Mouse (Mus musculus) right cerebral cortex, postnatal 4 days (tissue): ENCODE measurements around the gene Bcor.

ENCODE experiments used
- DNase-seq: peaks from one replicate; pipeline ENCODE4 v3.0.0-alpha.2; 2022

Gene Bcor

DNA sequence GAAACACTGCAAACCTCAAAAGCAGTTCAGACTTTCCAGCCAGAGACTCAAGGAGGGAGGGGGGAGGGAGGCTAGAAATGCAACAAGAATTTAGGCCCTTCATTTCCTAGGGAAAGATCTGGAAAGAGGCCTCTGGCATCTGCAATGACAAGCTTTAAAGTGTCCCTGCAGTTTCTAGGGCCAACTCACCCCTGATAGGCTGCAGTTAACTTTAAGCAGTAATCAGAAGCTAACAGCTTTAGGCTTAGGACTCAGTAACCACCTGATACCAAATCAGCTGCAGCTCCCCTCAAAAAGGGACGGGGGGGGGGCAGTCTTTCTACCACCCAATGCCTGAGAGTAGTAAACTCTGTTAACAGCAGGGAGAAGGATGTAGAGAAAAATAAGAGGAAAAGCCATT, 156.6 kb downstream of the Bcor start:
- DNase-seq = no peak

DNA sequence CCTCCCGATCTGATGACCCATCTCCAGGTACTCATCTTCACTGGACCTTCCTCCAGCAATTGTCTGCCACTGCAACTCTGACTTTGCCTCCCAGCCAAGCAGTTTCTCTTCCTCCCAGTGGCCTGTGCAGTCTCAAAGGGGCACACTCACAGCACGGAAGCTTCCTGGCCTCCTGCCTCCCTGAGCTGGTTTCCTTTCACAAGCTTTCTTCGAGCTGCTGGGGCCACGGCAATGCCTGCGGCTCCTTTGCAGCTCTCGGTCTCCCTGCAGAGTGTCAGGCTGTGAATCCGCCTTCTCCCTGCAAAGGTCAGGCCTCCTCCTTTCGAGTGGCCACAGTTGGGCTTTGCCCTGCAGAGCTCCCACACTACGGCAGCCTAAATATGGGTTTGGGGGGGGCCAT, 157.0 kb downstream of the Bcor start:
- DNase-seq = no peak

DNA sequence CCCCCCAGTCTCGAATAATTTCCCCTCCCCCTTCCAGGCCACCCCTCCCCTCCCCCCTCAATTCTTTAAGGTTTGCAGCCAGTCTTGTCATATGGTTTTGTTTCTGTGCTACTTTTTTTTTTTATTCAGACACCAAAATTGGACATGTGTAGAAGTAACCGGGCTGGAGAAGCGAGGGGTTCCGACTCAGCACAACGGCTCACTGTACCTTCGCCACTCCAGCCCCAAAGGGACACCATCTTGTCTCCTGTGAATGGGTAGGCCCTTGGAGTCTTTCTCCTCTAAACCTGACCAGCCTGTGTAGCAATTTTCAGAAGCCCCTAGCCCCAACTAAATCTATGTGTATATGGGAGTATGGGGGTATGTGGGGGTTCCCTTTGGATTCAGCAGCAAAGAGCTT, 157.6 kb downstream of the Bcor start:
- no peak for DNase-seq

DNA sequence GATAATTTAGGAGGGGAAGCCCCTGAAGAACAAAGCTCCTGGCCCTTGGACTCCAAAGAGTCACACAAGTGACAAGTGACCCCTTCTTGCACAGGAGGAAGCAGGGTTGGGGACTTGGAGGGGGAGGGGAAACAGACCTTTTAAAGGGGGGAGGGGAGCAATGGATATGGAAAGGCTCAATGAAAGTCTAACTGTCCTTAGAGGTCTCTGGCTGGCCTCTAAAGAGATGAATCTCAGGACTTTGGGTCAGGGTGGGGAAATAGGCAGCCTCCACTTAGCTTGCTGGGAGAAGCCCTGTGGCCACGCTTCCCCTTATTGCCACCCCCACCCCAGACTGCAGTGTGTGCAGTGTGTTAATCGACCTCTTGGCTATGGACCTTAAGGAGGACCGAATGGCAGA, 158.2 kb downstream of the Bcor start:
- no peak for DNase-seq

DNA sequence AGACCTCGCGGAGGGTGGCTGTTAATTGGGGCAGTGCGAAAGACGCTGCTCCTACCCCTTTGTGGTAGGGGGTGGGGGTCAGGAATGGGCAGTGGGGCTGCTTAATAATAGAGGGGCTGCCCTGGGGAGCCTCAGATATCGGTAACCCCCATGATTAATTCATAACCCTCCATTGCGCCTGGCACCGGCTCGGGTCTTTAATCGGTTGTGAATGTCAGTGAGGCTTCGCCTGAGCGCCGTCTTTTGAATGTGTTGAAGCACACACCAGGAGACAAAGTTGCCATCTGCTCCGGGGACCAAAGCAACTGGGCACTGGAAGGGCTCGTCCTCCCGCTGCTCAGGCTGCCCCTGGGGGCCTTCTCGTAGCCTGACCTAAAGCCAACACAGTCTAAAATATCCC, 158.8 kb downstream of the Bcor start:
- DNase-seq = no peak

DNA sequence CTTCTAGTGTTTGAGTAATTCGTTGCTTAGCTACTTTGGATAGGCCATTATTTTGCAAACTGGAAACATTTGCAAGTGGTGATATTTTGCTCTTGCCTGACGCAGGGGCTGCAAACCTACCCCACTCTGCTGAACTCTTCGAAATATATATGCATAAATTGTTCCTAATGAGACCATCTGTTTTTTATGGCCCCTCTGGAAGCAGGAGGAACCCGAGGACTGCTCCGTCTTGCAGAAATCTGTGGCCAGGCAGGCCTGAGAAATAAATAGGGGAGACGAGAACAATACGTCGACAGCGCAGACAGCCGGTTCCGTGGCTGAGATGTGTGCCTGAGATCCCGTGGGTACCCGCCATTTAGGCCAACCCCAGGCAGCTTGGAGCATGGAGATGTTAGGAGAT, 159.5 kb downstream of the Bcor start:
- no peak for DNase-seq

DNA sequence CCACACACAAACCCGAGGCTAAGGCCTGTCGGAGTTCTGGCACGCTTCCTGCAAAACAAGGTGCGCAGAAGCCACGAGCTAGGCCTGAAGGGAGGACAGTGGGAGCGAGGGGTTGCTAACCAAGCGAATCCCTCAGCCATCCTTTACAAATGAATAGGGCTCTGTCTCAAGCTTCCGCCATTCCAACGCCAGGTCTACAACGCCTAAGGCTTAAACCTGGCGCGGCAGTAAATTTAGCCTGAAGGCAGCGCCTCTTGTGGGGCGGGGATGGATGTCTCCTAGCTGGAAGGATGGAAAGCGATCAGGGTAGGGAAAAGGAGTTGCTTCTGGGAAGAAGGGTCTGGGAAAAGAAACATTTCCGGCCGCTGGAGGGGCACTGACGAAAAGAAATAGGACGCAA, 160.2 kb downstream of the Bcor start:
- no peak for DNase-seq

DNA sequence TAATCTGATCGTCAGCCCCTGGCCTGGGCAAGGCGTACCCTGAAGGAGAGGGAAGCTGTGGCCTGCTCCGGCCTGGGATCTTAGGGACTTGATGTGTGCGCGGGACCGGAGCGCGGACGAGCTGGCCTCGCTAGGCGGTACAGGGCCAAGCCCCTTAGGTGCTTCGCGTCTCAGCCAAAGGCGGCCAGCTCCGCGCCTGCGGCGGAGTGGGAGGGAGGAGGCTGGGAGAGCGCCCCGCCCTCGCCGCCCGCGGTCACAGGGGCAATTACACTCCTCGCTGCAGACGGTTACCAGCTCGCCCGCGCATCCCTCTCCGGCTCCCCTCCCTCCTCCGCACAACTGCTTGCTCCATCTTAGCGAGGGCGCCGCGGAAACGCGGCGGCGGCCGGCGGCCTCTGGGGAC, 161.2 kb downstream of the Bcor start:
- peak; percentile 50 for DNase-seq

DNA sequence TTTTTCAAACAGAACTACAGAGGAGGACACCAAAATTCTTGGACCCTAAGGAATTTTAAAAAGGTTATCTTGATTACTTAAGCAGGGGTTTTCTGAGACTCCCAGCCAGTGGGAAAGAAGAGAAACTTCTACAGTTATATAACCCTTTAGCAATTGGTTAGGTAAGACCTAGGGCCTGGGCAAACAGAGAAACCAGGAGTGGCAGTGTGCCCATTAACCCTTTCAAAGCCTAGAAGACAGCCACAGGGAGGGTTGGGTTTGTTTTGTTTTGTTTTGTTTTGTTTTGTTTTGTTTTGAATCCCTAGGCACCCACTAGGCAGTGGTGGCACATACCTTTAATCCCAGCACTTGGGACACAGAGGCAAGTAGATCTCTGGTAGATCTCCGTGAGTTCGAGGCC, 163.3 kb downstream of the Bcor start:
- no peak for DNase-seq

DNA sequence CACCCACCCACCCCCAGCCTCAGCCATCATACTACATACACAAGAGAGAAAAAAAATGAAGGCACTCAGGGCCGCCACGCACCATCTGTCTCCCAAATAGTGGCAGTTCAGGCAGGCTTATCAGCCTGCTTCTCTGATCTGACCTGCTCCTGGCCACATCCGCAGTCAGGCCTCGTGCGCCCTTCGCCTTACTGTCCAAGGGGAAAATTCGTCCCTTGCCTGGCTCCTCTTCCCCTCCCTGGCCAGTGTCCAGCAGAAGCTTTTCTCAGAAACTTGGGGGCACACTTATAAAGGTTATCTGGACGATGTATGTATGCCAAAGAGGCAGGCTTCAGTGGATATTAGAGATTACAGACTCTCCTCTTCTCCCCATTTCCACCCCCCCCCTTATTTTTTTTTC, 163.7 kb downstream of the Bcor start:
- no peak for DNase-seq

DNA sequence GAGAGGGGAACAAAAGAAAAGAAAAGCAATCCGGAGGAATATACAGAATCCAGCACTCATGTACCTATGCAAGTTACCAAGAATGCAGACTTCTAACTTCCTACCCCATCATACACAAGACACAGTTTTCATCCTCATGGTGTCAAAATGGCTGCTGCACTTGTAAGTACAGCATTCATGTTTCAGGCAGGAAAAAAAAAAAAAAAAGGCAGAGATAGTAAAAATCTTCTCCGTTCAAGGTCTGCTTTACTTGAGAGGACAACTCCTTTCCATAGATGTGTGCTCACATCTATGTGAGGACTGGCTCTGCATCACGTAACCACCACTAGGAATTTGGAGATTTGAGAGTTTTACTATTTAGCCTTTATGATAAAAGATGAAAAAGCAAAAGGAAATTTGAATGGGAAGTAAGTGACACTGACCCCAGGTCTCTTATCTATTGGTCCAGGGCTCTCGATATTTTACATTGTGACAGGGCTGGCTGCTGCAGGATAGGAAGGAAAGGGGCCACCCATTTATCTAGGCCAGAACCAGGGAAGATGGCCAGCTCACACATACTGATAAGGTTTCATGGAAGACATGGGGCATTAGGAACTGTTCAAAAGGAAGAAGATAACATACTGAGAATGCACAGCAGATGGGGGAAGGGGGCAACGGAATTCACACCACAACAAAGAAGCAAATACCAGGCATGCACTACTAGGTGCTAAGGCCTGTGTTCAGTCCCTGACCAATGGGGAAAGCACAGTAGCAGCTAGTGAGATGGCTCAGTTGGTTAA, 166.3 kb downstream of the Bcor start:
- no peak for DNase-seq

DNA sequence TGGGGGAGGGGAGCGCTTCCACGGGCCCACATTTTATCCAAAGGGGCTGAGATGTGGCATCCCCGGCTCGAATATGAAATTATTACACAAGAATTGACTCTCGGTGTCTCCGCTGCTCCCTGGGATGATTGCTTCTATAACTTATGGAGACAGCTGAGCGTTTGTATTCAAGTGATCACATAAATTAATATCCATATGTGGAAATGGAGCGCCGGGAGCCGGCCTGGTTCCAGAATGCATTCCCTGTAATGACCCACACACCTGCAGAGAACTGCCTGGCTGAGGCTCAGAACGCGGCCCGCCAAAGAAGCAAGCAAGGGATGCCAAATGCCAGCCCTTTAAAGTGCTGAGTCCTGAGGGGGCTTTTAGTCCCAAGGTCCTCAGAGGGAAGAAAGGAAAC, 170.7 kb downstream of the Bcor start:
- no peak for DNase-seq

DNA sequence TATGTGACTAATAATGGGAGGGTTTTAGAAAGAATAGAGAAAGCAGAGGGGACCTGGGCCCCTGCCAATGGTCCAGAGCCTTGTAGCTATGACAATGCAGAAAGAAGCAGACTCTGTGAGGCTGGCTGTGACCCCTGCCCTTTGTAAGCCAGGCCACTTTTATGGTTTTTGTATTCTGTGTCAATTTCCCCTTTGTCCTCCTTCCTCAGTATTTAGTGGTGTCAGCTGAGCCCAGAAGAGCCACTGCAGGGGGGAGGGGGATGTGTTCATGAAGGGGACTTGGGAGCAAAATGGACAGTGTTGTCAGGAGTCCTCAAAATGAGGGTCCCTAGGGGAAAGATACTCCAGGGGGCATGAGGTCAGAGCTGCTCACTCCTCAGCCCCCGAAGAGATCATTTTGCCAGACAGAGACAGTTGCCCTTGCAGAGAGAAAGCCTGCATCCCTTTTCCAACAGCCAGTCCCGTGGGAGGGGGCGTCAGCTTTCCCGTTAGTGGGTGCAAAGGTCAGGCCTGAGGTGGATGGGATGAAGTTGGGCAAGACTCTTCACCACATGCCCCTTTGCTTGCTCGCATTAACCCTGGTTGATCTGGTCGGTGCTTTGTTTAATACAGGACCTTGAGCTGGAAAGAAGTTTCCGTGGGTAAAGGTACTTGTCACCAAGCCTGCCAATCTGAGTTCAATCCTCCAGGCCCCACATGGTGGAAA, 171.8 kb downstream of the Bcor start:
- no peak for DNase-seq

DNA sequence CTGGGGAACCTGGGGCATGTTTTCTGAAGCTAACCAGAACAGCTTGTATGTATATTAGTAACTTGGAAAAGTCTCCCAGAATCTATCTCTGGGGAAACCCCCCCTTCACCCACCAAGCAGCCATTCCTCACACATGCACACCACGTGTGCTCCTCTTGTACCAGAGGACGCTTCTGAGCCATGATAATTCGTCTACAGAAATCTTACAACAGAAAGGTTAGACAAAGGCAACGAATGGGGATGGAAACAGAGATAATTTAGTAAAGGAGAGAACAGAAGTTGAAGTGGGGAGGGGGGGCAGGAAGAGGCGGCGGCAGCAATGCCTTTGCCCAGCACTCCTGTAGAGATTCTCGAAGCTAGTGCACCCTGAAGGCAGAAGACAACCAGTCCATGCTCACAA, 172.6 kb downstream of the Bcor start:
- no peak for DNase-seq
